Mouse (Mus musculus) bone marrow macrophage, adult 2 months (primary cell): ENCODE measurements at regions not wholly inside any gene's neighbourhood (a gene's known extent, or its start where the extent isn't known, plus 50 kb on each side); places are given as distances from the start of the nearest gene placed in this dataset.

Source experiments
- CTCF ChIP-seq: IDR thresholded peaks from 2 replicates; pipeline ENCODE4 v1.5.1; 2012; ENCODE audit warnings: low read depth, mild to moderate bottlenecking, low read length, moderate library complexity
- POLR2A ChIP-seq: IDR thresholded peaks from 2 replicates; pipeline ENCODE4 v1.6.1; 2012; ENCODE audit warnings: mild to moderate bottlenecking, low read depth, low read length, borderline replicate concordance

DNA sequence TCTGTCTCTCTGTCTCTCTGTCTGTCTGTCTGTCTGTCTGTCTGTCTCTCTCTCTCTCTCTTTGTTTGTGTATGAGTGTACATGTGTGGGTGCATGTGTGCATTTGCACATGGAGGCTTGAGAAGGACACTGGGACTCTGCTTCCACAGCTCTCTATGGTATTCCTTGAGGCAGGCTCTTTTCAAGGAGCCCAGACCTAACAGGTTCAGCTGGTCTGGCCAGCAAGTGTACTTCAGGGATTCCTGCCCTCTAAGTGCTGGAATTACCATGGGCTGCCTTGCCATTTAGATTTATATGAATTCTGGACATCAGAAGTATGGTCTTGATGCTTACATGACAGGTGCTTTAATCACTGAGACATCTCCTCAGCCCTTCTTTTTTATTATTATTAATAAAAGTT lies 274.4 kb downstream of the Tmem38b start:
- TF ChIP-seq CTCF (no peak), POLR2A (no peak)
